Mouse (Mus musculus) bone marrow macrophage, adult 2 months (primary cell): ENCODE measurements around the gene Lsamp.

ENCODE experiments used
- CTCF ChIP-seq: IDR thresholded peaks from 2 replicates; pipeline ENCODE4 v1.5.1; 2012; ENCODE audit warnings: low read depth, mild to moderate bottlenecking, low read length, moderate library complexity
- POLR2A ChIP-seq: IDR thresholded peaks from 2 replicates; pipeline ENCODE4 v1.6.1; 2012; ENCODE audit warnings: mild to moderate bottlenecking, low read depth, low read length, borderline replicate concordance

DNA sequence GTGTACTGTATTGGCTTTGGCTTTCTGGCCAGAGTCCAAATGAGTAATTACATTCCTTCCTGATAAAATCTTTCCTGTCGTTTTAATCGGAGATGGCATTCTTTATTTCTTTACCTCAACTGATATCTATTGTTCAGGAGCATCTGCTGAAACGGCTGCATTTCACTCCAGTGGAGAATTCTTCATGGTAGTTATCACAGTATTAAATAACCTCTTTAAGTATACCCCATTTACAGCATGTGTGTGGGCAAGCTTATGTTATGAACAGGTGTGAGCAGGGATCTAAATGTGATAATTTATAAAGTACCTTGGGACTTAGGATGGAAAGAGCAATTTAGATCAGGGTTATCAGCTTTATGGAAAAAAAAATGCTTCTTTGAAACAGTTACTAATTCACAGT, 1196.7 kb downstream of the Lsamp start:
- TF ChIP-seq POLR2A (no peak), CTCF (no peak)
